Mouse (Mus musculus) midbrain, embryonic 15.5 days (tissue): ENCODE measurements at regions not wholly inside any gene's neighbourhood (a gene's known extent, or its start where the extent isn't known, plus 50 kb on each side); places are given as distances from the start of the nearest gene placed in this dataset.

Experiments
- ATAC-seq: fragments of 200-750 bp; cut with Nextera tagmentation; replicated peaks from 2 replicates; pipeline ENCODE4 v1.8.0; 2017; ENCODE audit warnings: moderate TSS enrichment
- H3K27ac ChIP-seq: fragments of 300-500 bp; sonication (generic); 2 replicates; pipeline ENCODE4 v1.5.1; 2015; ENCODE audit warnings: mild to moderate bottlenecking, inconsistent platforms
- H3K27me3 ChIP-seq: fragments of 300-500 bp; sonication (generic); replicated peaks from 2 replicates; pipeline ENCODE4 v1.6.1; 2015; ENCODE audit warnings: inconsistent platforms
- H3K36me3 ChIP-seq: fragments of 300-500 bp; sonication (generic); replicated peaks from 2 replicates; pipeline ENCODE4 v1.6.1; 2015; ENCODE audit warnings: inconsistent platforms
- H3K4me1 ChIP-seq: fragments of 300-500 bp; sonication (generic); 2 replicates; pipeline ENCODE4 v1.6.1; 2015; ENCODE audit warnings: inconsistent platforms
- H3K4me2 ChIP-seq: fragments of 300-500 bp; sonication (generic); 2 replicates; pipeline ENCODE4 v1.6.1; 2015; ENCODE audit warnings: inconsistent platforms, mild to moderate bottlenecking, moderate library complexity
- H3K4me3 ChIP-seq: fragments of 300-500 bp; sonication (generic); 2 replicates; pipeline ENCODE4 v1.5.1; 2015; ENCODE audit warnings: mild to moderate bottlenecking, inconsistent platforms
- H3K9ac ChIP-seq: fragments of 300-500 bp; sonication (generic); 2 replicates; pipeline ENCODE4 v1.6.1; 2015; ENCODE audit warnings: mild to moderate bottlenecking, inconsistent platforms
- H3K9me3 ChIP-seq: fragments of 300-500 bp; sonication (generic); 2 replicates; pipeline ENCODE4 v1.6.1; 2016; ENCODE audit warnings: inconsistent platforms
- WGBS: fragments of 180-500 bp; shearing (Covaris S2); methylation state at CpG from one replicate; pipeline ENCODE4 v1.1.7; 2015; ENCODE audit warnings: mixed read lengths; 5-methylcytosine and 5-hydroxymethylcytosine counted together

GRCm38 (mm10) chr4:39292348-39292845, 157.7 kb upstream of the 1700009N14Rik start:
- H3K4me2 ChIP-seq: no peak overlapping the region
- H3K9me3 ChIP-seq: no peaks in the 10 kb centered on the region
- no peaks in the 10 kb centered on the region for H3K4me1 ChIP-seq
- no peak for ATAC-seq
- no peak overlapping the region for H3K9ac ChIP-seq
- H3K4me3 ChIP-seq: no peak overlapping the region
- 97% methylated on average over 2 of the region's 2 CpGs for WGBS
- H3K27ac ChIP-seq: no peak overlapping the region
- H3K27me3 ChIP-seq: no peaks in the 10 kb centered on the region
- H3K36me3 ChIP-seq: no peaks in the 10 kb centered on the region

- no peak overlapping the region for H3K4me2 ChIP-seq
- H3K4me3 ChIP-seq: no peak overlapping the region
- ATAC-seq: no peak
- no peaks in the 10 kb centered on the region for H3K9me3 ChIP-seq
- H3K27ac ChIP-seq: no peak overlapping the region
- H3K9ac ChIP-seq: no peak overlapping the region
- H3K4me1 ChIP-seq: no peaks in the 10 kb centered on the region
- H3K36me3 ChIP-seq: no peaks in the 10 kb centered on the region
- WGBS: 52% methylated on average over 2 of the region's 2 CpGs
- H3K27me3 ChIP-seq: no peaks in the 10 kb centered on the region
Observed at GRCm38 (mm10) chr4:39310131-39310530, 140.0 kb upstream of the 1700009N14Rik start.

GRCm38 (mm10) chr4:39344401-39345138, 105.5 kb upstream of the 1700009N14Rik start:
- H3K4me1 ChIP-seq: peaks cover 10% of the 10 kb centered on the region; the same call in 1 of the 2 replicates
- H3K9me3 ChIP-seq: no peaks in the 10 kb centered on the region
- no peaks in the 10 kb centered on the region for H3K27me3 ChIP-seq
- H3K9ac ChIP-seq: no peak overlapping the region
- H3K4me3 ChIP-seq: no peak overlapping the region
- ATAC-seq: peak; percentile 93
- H3K27ac ChIP-seq: peak overlapping the region; percentile 67
- no peaks in the 10 kb centered on the region for H3K36me3 ChIP-seq
- 21% methylated on average over 6 of the region's 6 CpGs for WGBS
- peak overlapping the region; percentile 10; the same call in 1 of the 2 replicates for H3K4me2 ChIP-seq

- peak overlapping the region; percentile 67 for H3K27ac ChIP-seq
- H3K36me3 ChIP-seq: no peaks in the 10 kb centered on the region
- no peaks in the 10 kb centered on the region for H3K9me3 ChIP-seq
- ATAC-seq: peak; percentile 93
- H3K4me3 ChIP-seq: no peak overlapping the region
- H3K9ac ChIP-seq: no peak overlapping the region
- peaks cover 10% of the 10 kb centered on the region; the same call in 1 of the 2 replicates for H3K4me1 ChIP-seq
- H3K4me2 ChIP-seq: peak overlapping the region; percentile 10; the same call in 1 of the 2 replicates
- H3K27me3 ChIP-seq: no peaks in the 10 kb centered on the region
- 8% methylated on average over 1 of the region's 1 CpGs for WGBS
Observed at GRCm38 (mm10) chr4:39345139-39345412, 105.0 kb upstream of the 1700009N14Rik start.

GRCm38 (mm10) chr4:39368159-39368558, 81.9 kb upstream of the 1700009N14Rik start:
- ATAC-seq: no peak
- no peak overlapping the region for H3K4me3 ChIP-seq
- no peaks in the 10 kb centered on the region for H3K27me3 ChIP-seq
- no peaks in the 10 kb centered on the region for H3K9me3 ChIP-seq
- 79% methylated on average over 3 of the region's 3 CpGs for WGBS
- H3K27ac ChIP-seq: no peak overlapping the region
- no peak overlapping the region for H3K9ac ChIP-seq
- H3K36me3 ChIP-seq: no peaks in the 10 kb centered on the region
- no peak overlapping the region for H3K4me2 ChIP-seq
- H3K4me1 ChIP-seq: no peaks in the 10 kb centered on the region

GRCm38 (mm10) chr4:39380771-39381170, 69.3 kb upstream of the 1700009N14Rik start:
- ATAC-seq: no peak
- no peaks in the 10 kb centered on the region for H3K27me3 ChIP-seq
- H3K4me3 ChIP-seq: no peak overlapping the region
- H3K4me1 ChIP-seq: no peaks in the 10 kb centered on the region
- no peak overlapping the region for H3K9ac ChIP-seq
- H3K27ac ChIP-seq: no peak overlapping the region
- H3K36me3 ChIP-seq: no peaks in the 10 kb centered on the region
- no peaks in the 10 kb centered on the region for H3K9me3 ChIP-seq
- H3K4me2 ChIP-seq: no peak overlapping the region
- 49% methylated on average over 2 of the region's 2 CpGs for WGBS

GRCm38 (mm10) chr4:39398226-39398625, 51.9 kb upstream of the 1700009N14Rik start:
- ATAC-seq: peak; percentile 66
- H3K9ac ChIP-seq: no peak overlapping the region
- WGBS: 49% methylated on average over 3 of the region's 3 CpGs

More at GRCm38 (mm10) chr4:39398226-39398625, 51.9 kb upstream of the 1700009N14Rik start:
- 0 out of 2 replicates have a peak, but pooled peaks cover 5% of the 10 kb centered on the region for H3K4me1 ChIP-seq
- no peak overlapping the region for H3K4me3 ChIP-seq
- no peak overlapping the region for H3K4me2 ChIP-seq
- no peak overlapping the region for H3K27ac ChIP-seq
- no peaks in the 10 kb centered on the region for H3K27me3 ChIP-seq
- H3K9me3 ChIP-seq: no peaks in the 10 kb centered on the region
- H3K36me3 ChIP-seq: no peaks in the 10 kb centered on the region
